Mouse (Mus musculus) erythroblast, embryonic 14.5 days (primary cell): ENCODE data around the gene Uhmk1.

ENCODE experiments used
- GATA1 ChIP-seq: IDR thresholded peaks from 2 replicates; pipeline ENCODE4 v1.6.1; 2012; ENCODE audit warnings: low read length, inconsistent platforms, mixed read lengths
- TAL1 ChIP-seq: IDR thresholded peaks from 3 replicates; pipeline ENCODE4 v1.6.1; 2012; ENCODE audit warnings: low read length, inconsistent platforms, mixed read lengths

DNA sequence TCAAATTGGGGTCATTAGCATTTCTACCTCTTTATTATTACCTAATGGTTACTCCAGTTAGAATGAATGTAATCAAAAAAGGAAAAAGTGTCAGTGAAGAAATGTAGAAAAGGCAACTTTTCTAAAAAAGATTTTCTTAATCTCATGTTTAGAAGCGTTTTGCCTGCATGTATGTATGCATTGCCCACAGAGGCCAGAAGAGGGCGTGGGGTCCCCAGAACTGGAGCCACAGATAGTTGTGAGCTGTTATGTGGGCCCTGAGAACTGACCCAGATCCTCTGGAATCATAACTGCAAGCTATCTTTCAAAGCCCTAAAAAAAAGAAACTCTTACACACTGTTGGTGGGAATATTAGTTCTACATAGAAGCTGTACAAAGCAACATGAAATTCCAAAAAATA lies 59.9 kb downstream of the Uhmk1 start:
- TF ChIP-seq GATA1 (no peak), TAL1 (no peak)
